In the genomic region with DNA sequence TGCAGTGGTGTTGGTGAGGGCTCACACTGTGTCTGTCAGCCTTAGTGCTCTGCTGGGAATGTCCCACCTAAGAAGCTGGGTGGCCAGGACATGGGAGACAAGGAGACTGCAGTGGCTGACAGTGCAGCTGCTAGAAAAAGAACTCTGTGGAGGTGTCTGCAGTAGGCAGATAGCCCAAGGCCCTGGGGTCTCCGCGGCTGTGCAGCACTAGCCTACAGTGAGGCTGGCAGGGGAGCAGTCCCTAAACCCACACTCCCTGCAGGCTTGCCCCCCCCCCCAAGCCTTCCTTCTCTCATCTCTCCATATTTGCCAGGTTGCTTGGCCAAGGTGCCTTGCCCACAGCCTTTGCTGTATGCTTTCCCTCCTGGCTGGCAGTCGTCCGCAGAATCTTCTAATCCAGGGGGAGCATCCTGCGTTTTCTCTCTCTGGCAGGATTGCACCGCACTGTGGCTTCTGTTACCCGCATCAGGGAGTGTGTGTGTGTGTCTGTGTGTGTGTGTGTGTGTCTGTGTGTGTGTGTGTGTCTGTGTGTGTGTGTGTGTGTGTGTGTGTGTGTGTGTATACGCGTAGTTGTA, we compare ENCODE assay signal across 23 mouse cellular contexts.
DNase-seq lines count a peak whose midpoint lies in the region; ATAC-seq lines count a peak whose summit lies in the region.
"Had no signal": no experiment of that assay in that cellular context is flagged by ENCODE, and none has a peak within 500 bp of the region (broad histone marks: within the 10 kb centered on the region; RNA-seq: fewer than 3 reads in every experiment).

No protein-coding gene starts in this region.

- no peak for ATAC-seq in megakaryocyte, adult 5-6 weeks (ENCODE audit: poor library complexity, severe bottlenecking)
- ATAC-seq: forebrain, embryonic 14.5 days; forebrain, embryonic 16.5 days had no signal

- no peaks in the 10 kb centered on the region for H3K36me3 ChIP-seq in heart, embryonic 10.5 days
- H3K36me3 ChIP-seq in megakaryocyte, embryonic 14.5 days (replicated peaks; ENCODE audit: low read length): no peaks in the 10 kb centered on the region
- H3K36me3 ChIP-seq: embryonic facial prominence, embryonic 13.5 days; embryonic facial prominence, embryonic 15.5 days; forebrain, embryonic 10.5 days; forebrain, embryonic 12.5 days had no signal

- WGBS in heart, embryonic 10.5 days: 81% methylated on average over 9 of the region's 9 CpGs

- H3K4me1 ChIP-seq in heart, embryonic 10.5 days: peaks cover 17% of the 10 kb centered on the region
- no peaks in the 10 kb centered on the region; the same call in 1 of the 2 replicates for H3K4me1 ChIP-seq in megakaryocyte, embryonic 14.5 days
- H3K4me1 ChIP-seq: embryonic facial prominence, embryonic 15.5 days had no signal

- no peaks in the 10 kb centered on the region for H3K9me3 ChIP-seq in heart, embryonic 10.5 days
- H3K9me3 ChIP-seq in megakaryocyte, embryonic 14.5 days: no peaks in the 10 kb centered on the region
- H3K9me3 ChIP-seq: embryonic facial prominence, embryonic 15.5 days; forebrain, embryonic 12.5 days had no signal

- intact Hi-C loops in heart, postnatal 10 days (cut with DNase I): no loop called here

- H3K27me3 ChIP-seq in heart, embryonic 10.5 days (ENCODE audit: insufficient read depth, poor library complexity, severe bottlenecking): no peaks in the 10 kb centered on the region
- H3K27me3 ChIP-seq in megakaryocyte, embryonic 14.5 days (replicated peaks): peaks cover 20% of the 10 kb centered on the region
- H3K27me3 ChIP-seq: embryonic facial prominence, embryonic 13.5 days; embryonic facial prominence, embryonic 15.5 days; forebrain, embryonic 12.5 days had no signal

- no peak overlapping the region for H3K27ac ChIP-seq in heart, embryonic 10.5 days
- H3K27ac ChIP-seq: embryonic facial prominence, embryonic 13.5 days; embryonic facial prominence, embryonic 15.5 days; forebrain, embryonic 10.5 days; forebrain, embryonic 12.5 days had no signal

- H3K4me3 ChIP-seq in heart, embryonic 10.5 days: no peak overlapping the region
- H3K4me3 ChIP-seq in megakaryocyte, embryonic 14.5 days (replicated peaks): peak overlapping the region; percentile 59
- H3K4me3 ChIP-seq: embryonic facial prominence, embryonic 13.5 days; embryonic facial prominence, embryonic 15.5 days; erythroblast, embryonic 14.5 days; forebrain, embryonic 10.5 days; forebrain, embryonic 12.5 days had no signal

- DNase-seq in cerebellum, postnatal 14 days: peak; percentile 18 to 54
- no peak for DNase-seq in cerebellum, adult 9-10 months
- peak; percentile 69 for DNase-seq in heart, embryonic 10.5 days (ENCODE audit: low spot score)
- no peak for DNase-seq in heart, postnatal 10 days
- peak; percentile 31 for DNase-seq in testis, postnatal 10 days (ENCODE audit: low spot score)
- DNase-seq in testis, postnatal 14 days (ENCODE audit: low spot score): no peak
- DNase-seq: adrenal gland, adult 2 months; adrenal gland, postnatal 10 days; adrenal gland, postnatal 25 days; cerebellum, adult 11 months; cerebellum, adult 18-20 months; cerebellum, adult 9-11 months; cerebellum, postnatal 36 days; embryo, embryonic 11 days had no signal

Comparison
In these comparisons a context has a peak if more than half of its experiments do, and no peak if none do; other contexts are left out.
1. DNase-seq: peak in cerebellum, postnatal 14 days (2 of 2), heart, embryonic 10.5 days (single experiment) and testis, postnatal 10 days (single experiment); none in cerebellum, adult 9-10 months (single experiment), heart, postnatal 10 days (0 of 2) and testis, postnatal 14 days (single experiment).